Mouse (Mus musculus): ENCODE results near the gene Ptges3. TPM values are rescaled to one million over a fixed set of nuclear protein-coding genes. Genes with fewer than 3 reads are reported as not detected.

Gene Ptges3
- total RNA-seq (2014; fragmentation: Nextera tagmentation) (210 and 260 TPM in 2 replicates), total RNA-seq (2017) (377 and 378 TPM in 2 replicates)

GRCm38 (mm10) chr10:128058601-128059151 lies at the start of gene Ptges3:
Ptges3 (plus strand) TSS chr10:128058954.
- ATAC-seq (replicated peaks; ENCODE audit: low FRiP score, low TSS enrichment, poor library complexity, severe bottlenecking) = peak; percentile 79

- no peak for ATAC-seq (replicated peaks; ENCODE audit: low FRiP score, low TSS enrichment, poor library complexity, severe bottlenecking)
These were observed 49.0 kb upstream of the Ptges3 start for GRCm38 (mm10) chr10:128009735-128010134.

- ATAC-seq (replicated peaks; ENCODE audit: low FRiP score, low TSS enrichment, poor library complexity, severe bottlenecking) = peak; percentile 98
These were observed 43.5 kb upstream of the Ptges3 start, which contains the start of gene Prim1 for GRCm38 (mm10) chr10:128015068-128015934. Prim1 (plus strand) TSS chr10:128015168.

GRCm38 (mm10) chr10:128022196-128022595 lies 36.6 kb upstream of the Ptges3 start:
- no peak for ATAC-seq (replicated peaks; ENCODE audit: low FRiP score, low TSS enrichment, poor library complexity, severe bottlenecking)

- ATAC-seq (replicated peaks; ENCODE audit: low FRiP score, low TSS enrichment, poor library complexity, severe bottlenecking) = no peak
These were observed 35.3 kb upstream of the Ptges3 start for GRCm38 (mm10) chr10:128023496-128023895.

GRCm38 (mm10) chr10:128029931-128030330 lies 28.8 kb upstream of the Ptges3 start:
- no peak for ATAC-seq (replicated peaks; ENCODE audit: low FRiP score, low TSS enrichment, poor library complexity, severe bottlenecking)

GRCm38 (mm10) chr10:128030860-128031259 lies 27.9 kb upstream of the Ptges3 start:
- no peak for ATAC-seq (replicated peaks; ENCODE audit: low FRiP score, low TSS enrichment, poor library complexity, severe bottlenecking)

- ATAC-seq (replicated peaks; ENCODE audit: low FRiP score, low TSS enrichment, poor library complexity, severe bottlenecking) = peak; percentile 61
These were observed 21.9 kb upstream of the Ptges3 start for GRCm38 (mm10) chr10:128036746-128037425.

- ATAC-seq (replicated peaks; ENCODE audit: low FRiP score, low TSS enrichment, poor library complexity, severe bottlenecking) = no peak
These were observed 20.8 kb upstream of the Ptges3 start for GRCm38 (mm10) chr10:128037921-128038320.

- ATAC-seq (replicated peaks; ENCODE audit: low FRiP score, low TSS enrichment, poor library complexity, severe bottlenecking) = no peak
These were observed 19.6 kb upstream of the Ptges3 start for GRCm38 (mm10) chr10:128039167-128039566.

- ATAC-seq (replicated peaks; ENCODE audit: low FRiP score, low TSS enrichment, poor library complexity, severe bottlenecking) = no peak
These were observed 18.9 kb upstream of the Ptges3 start for GRCm38 (mm10) chr10:128039858-128040257.

GRCm38 (mm10) chr10:128040293-128040692 lies 18.5 kb upstream of the Ptges3 start:
- ATAC-seq (replicated peaks; ENCODE audit: low FRiP score, low TSS enrichment, poor library complexity, severe bottlenecking) = no peak

GRCm38 (mm10) chr10:128041636-128042035 lies 17.1 kb upstream of the Ptges3 start:
- no peak for ATAC-seq (replicated peaks; ENCODE audit: low FRiP score, low TSS enrichment, poor library complexity, severe bottlenecking)

- no peak for ATAC-seq (replicated peaks; ENCODE audit: low FRiP score, low TSS enrichment, poor library complexity, severe bottlenecking)
These were observed 16.3 kb upstream of the Ptges3 start for GRCm38 (mm10) chr10:128042466-128042865.

GRCm38 (mm10) chr10:128043041-128043835 lies 15.5 kb upstream of the Ptges3 start:
- ATAC-seq (replicated peaks; ENCODE audit: low FRiP score, low TSS enrichment, poor library complexity, severe bottlenecking) = no peak

GRCm38 (mm10) chr10:128048157-128048556 lies 10.6 kb upstream of the Ptges3 start:
- no peak for ATAC-seq (replicated peaks; ENCODE audit: low FRiP score, low TSS enrichment, poor library complexity, severe bottlenecking)

- ATAC-seq (replicated peaks; ENCODE audit: low FRiP score, low TSS enrichment, poor library complexity, severe bottlenecking) = peak; percentile 27; the same call in 1 of the 2 replicates
These were observed 9.0 kb upstream of the Ptges3 start for GRCm38 (mm10) chr10:128049741-128050140.

- ATAC-seq (replicated peaks; ENCODE audit: low FRiP score, low TSS enrichment, poor library complexity, severe bottlenecking) = no peak
These were observed 8.4 kb upstream of the Ptges3 start for GRCm38 (mm10) chr10:128050355-128050754.

- no peak for ATAC-seq (replicated peaks; ENCODE audit: low FRiP score, low TSS enrichment, poor library complexity, severe bottlenecking)
These were observed 7.2 kb upstream of the Ptges3 start for GRCm38 (mm10) chr10:128051589-128051988.

All from megakaryocyte-erythroid progenitor cell, adult 5-6 weeks (primary cell).